Comparison of ENCODE assay signal across 9 mouse cellular contexts in genomic region chr19:25635622-25636244, GRCm38 (mm10). TPM values are rescaled to one million over a fixed set of nuclear protein-coding genes. Genes with fewer than 3 reads are reported as not detected.
DNase-seq lines count a peak whose midpoint lies in the region; ATAC-seq and TF ChIP-seq lines count a peak whose summit lies in the region.
"Had no signal": no experiment of that assay in that cellular context is flagged by ENCODE, and none has a peak within 500 bp of the region (broad histone marks: within the 10 kb centered on the region; RNA-seq: fewer than 3 reads in every experiment).

No protein-coding gene starts in this region.

- H3K36me3 ChIP-seq in embryonic facial prominence, embryonic 14.5 days (ENCODE audit: control insufficient read depth, insufficient read depth, low read length): no peaks in the 10 kb centered on the region
- H3K36me3 ChIP-seq in heart, embryonic 11.5 days (ENCODE audit: control insufficient read depth, insufficient read depth, low read length): no peaks in the 10 kb centered on the region
- no peaks in the 10 kb centered on the region for H3K36me3 ChIP-seq in kidney, embryonic 15.5 days
- H3K36me3 ChIP-seq in limb, embryonic 15.5 days: no peaks in the 10 kb centered on the region

- H3K9ac ChIP-seq in embryonic facial prominence, embryonic 14.5 days (ENCODE audit: low read depth, low read length): peak overlapping the region; percentile 49
- no peak overlapping the region for H3K9ac ChIP-seq in heart, embryonic 11.5 days (ENCODE audit: low read depth, low read length)
- H3K9ac ChIP-seq in kidney, embryonic 15.5 days: no peak overlapping the region
- H3K9ac ChIP-seq in limb, embryonic 15.5 days: no peak overlapping the region

- TF ChIP-seq POLR2A in bone marrow, adult 2 months (IDR thresholded peaks at IDR 0.05; ENCODE audit: borderline replicate concordance, control insufficient read depth, low read depth, low read length): no peak

- H3K9me3 ChIP-seq in embryonic facial prominence, embryonic 14.5 days (ENCODE audit: control insufficient read depth, low read length): no peaks in the 10 kb centered on the region
- no peaks in the 10 kb centered on the region for H3K9me3 ChIP-seq in heart, embryonic 11.5 days (replicated peaks; ENCODE audit: control insufficient read depth, low read length)
- no peaks in the 10 kb centered on the region for H3K9me3 ChIP-seq in kidney, embryonic 15.5 days (replicated peaks)
- H3K9me3 ChIP-seq in limb, embryonic 15.5 days: no peaks in the 10 kb centered on the region

- ATAC-seq in embryonic facial prominence, embryonic 14.5 days (ENCODE audit: low read depth): peak; percentile 71; the same call in 1 of the 2 replicates
- no peak; the same call in 1 of the 2 replicates for ATAC-seq in heart, embryonic 11.5 days (replicated peaks; ENCODE audit: insufficient number of reproducible peaks, low FRiP score, low TSS enrichment)
- ATAC-seq in kidney, embryonic 15.5 days (replicated peaks; ENCODE audit: low FRiP score): 0 out of 2 replicates have a peak, but pooled peaks have one; percentile 46
- no peak for ATAC-seq in limb, embryonic 15.5 days (ENCODE audit: insufficient number of reproducible peaks, low FRiP score, low TSS enrichment, low read depth)

- peak; percentile 79 for TF ChIP-seq CTCF in bone marrow, adult 2 months (IDR thresholded peaks at IDR 0.05; ENCODE audit: control insufficient read depth, insufficient read depth, low read length)

- no peak overlapping the region for H3K27ac ChIP-seq in bone marrow, adult 2 months (ENCODE audit: control insufficient read depth, insufficient read depth, low read depth, low read length, poor library complexity)
- no peak overlapping the region for H3K27ac ChIP-seq in embryonic facial prominence, embryonic 14.5 days (replicated peaks; ENCODE audit: low read depth, low read length)
- H3K27ac ChIP-seq in heart, embryonic 11.5 days (ENCODE audit: low read depth, low read length): no peak overlapping the region
- no peak overlapping the region for H3K27ac ChIP-seq in kidney, embryonic 15.5 days
- no peak overlapping the region for H3K27ac ChIP-seq in limb, embryonic 15.5 days

- DNase-seq in B cell, adult 2 months: peak; percentile 47 to 64
- peak; percentile 82 for DNase-seq in embryonic facial prominence, embryonic 14.5 days (ENCODE audit: low spot score)
- peak; percentile 84 for DNase-seq in neural tube, embryonic 10.5 days (ENCODE audit: extremely low spot score, low spot score)
- peak; percentile 55 for DNase-seq in urinary bladder, postnatal 14 days (ENCODE audit: low spot score)

- no peak overlapping the region for H3K4me3 ChIP-seq in bone marrow, adult 2 months (replicated peaks; ENCODE audit: control insufficient read depth, low read depth, low read length)
- H3K4me3 ChIP-seq in embryonic facial prominence, embryonic 14.5 days (ENCODE audit: low read depth, low read length): peak overlapping the region; percentile 35
- H3K4me3 ChIP-seq in heart, embryonic 11.5 days (ENCODE audit: low read depth, low read length): peak overlapping the region; percentile 23; the same call in 1 of the 2 replicates
- peak overlapping the region; percentile 33 for H3K4me3 ChIP-seq in kidney, embryonic 15.5 days (replicated peaks)
- peak overlapping the region; percentile 36 for H3K4me3 ChIP-seq in limb, embryonic 15.5 days
- H3K4me3 ChIP-seq: erythroblast, embryonic 14.5 days had no signal

- H3K4me2 ChIP-seq in embryonic facial prominence, embryonic 14.5 days (ENCODE audit: low read depth, low read length): peak overlapping the region; percentile 56
- peak overlapping the region; percentile 55 for H3K4me2 ChIP-seq in heart, embryonic 11.5 days
- H3K4me2 ChIP-seq in kidney, embryonic 15.5 days: peak overlapping the region; percentile 54
- H3K4me2 ChIP-seq in limb, embryonic 15.5 days: peak overlapping the region; percentile 42

- no peaks in the 10 kb centered on the region for H3K4me1 ChIP-seq in bone marrow, adult 2 months (ENCODE audit: control insufficient read depth, insufficient read depth, low read length)
- H3K4me1 ChIP-seq in embryonic facial prominence, embryonic 14.5 days (ENCODE audit: control insufficient read depth, insufficient read depth, low read length): no peaks in the 10 kb centered on the region
- H3K4me1 ChIP-seq in heart, embryonic 11.5 days (ENCODE audit: control insufficient read depth, insufficient read depth, low read length): no peaks in the 10 kb centered on the region
- no peaks in the 10 kb centered on the region for H3K4me1 ChIP-seq in kidney, embryonic 15.5 days
- H3K4me1 ChIP-seq in limb, embryonic 15.5 days: no peaks in the 10 kb centered on the region

- H3K27me3 ChIP-seq in embryonic facial prominence, embryonic 14.5 days (replicated peaks; ENCODE audit: control insufficient read depth, insufficient read depth, low read length): no peaks in the 10 kb centered on the region
- H3K27me3 ChIP-seq in heart, embryonic 11.5 days (ENCODE audit: control insufficient read depth, insufficient read depth, low read length): peaks cover 10% of the 10 kb centered on the region
- H3K27me3 ChIP-seq in kidney, embryonic 15.5 days: peaks cover 59% of the 10 kb centered on the region
- H3K27me3 ChIP-seq in limb, embryonic 15.5 days: 0 out of 2 replicates have a peak, but pooled peaks cover 3% of the 10 kb centered on the region

- 16% methylated on average over 22 of the region's 22 CpGs for WGBS in bone marrow, adult 2 months
- 14% methylated on average over 22 of the region's 22 CpGs for WGBS in embryonic facial prominence, embryonic 14.5 days
- WGBS in heart, embryonic 11.5 days (ENCODE audit: insufficient replicate concordance): 12% methylated on average over 22 of the region's 22 CpGs
- WGBS in kidney, embryonic 15.5 days: 16% methylated on average over 22 of the region's 22 CpGs
- WGBS in limb, embryonic 15.5 days: 15% methylated on average over 22 of the region's 22 CpGs

RNA-seq across cellular contexts. Expression of gene Dmrt3, which starts 25.6 kb away (rescaled TPM):
- polyA plus RNA-seq in bone marrow, adult 2 months (2011; ENCODE audit: insufficient read depth, insufficient read length, low replicate concordance, missing spikeins): not detected in 2 replicates
- polyA plus RNA-seq in embryonic facial prominence, embryonic 14.5 days (2014; fragmentation: Nextera tagmentation; extraction: Ambion mirVana): 1.9 and 2.2 TPM in 2 replicates
- 0.06 and 0.11 TPM in 2 replicates for polyA plus RNA-seq in heart, embryonic 11.5 days (2014; fragmentation: Nextera tagmentation; extraction: Ambion mirVana)
- not detected in 2 replicates for polyA plus RNA-seq in kidney, embryonic 15.5 days (2015; fragmentation: Nextera tagmentation; extraction: Ambion mirVana)
- 0.08 TPM in 1 of 2 replicates, not detected in the other for polyA plus RNA-seq in limb, embryonic 15.5 days (2015; fragmentation: Nextera tagmentation; extraction: Ambion mirVana)
- polyA plus RNA-seq: erythroblast, embryonic 14.5 days had no signal

RNA-seq across cellular contexts. Expression of gene Dmrt2, which starts 36.5 kb away (rescaled TPM):
- not detected in 2 replicates for polyA plus RNA-seq in bone marrow, adult 2 months (2011; ENCODE audit: insufficient read depth, insufficient read length, low replicate concordance, missing spikeins)
- polyA plus RNA-seq in embryonic facial prominence, embryonic 14.5 days (2014; fragmentation: Nextera tagmentation; extraction: Ambion mirVana): 7.8 and 9.0 TPM in 2 replicates
- polyA plus RNA-seq in heart, embryonic 11.5 days (2014; fragmentation: Nextera tagmentation; extraction: Ambion mirVana): 0.72 and 0.79 TPM in 2 replicates
- 2.0 and 2.1 TPM in 2 replicates for polyA plus RNA-seq in kidney, embryonic 15.5 days (2015; fragmentation: Nextera tagmentation; extraction: Ambion mirVana)
- 10.6 and 14.7 TPM in 2 replicates for polyA plus RNA-seq in limb, embryonic 15.5 days (2015; fragmentation: Nextera tagmentation; extraction: Ambion mirVana)

Comparison
In these comparisons a context has a peak if more than half of its experiments do, and no peak if none do; other contexts are left out.
1. ATAC-seq: peak in embryonic facial prominence, embryonic 14.5 days (single experiment) and kidney, embryonic 15.5 days (single experiment); none in heart, embryonic 11.5 days (single experiment) and limb, embryonic 15.5 days (single experiment).
2. Peak in every context shown above with its lines, with median percentiles within 50 percentile points of each other: DNase-seq and H3K4me2 ChIP-seq.